Mouse (Mus musculus) gastrocnemius, postnatal 36 days (tissue): Measurements from ENCODE around the gene Crip2. TPM values are rescaled to one million over a fixed set of nuclear protein-coding genes. Genes with fewer than 3 reads are reported as not detected.

Experiments used
- DNase-seq, 2 experiments: peaks; one replicate each; pipeline ENCODE4 v3.0.0; 2022
- intact Hi-C: fragments of 180-260 bp; cut with DNase I; formaldehyde crosslinking; loops from one replicate; pipeline ENCODE4 v1.15.1; 2025
- total RNA-seq, 2 experiments: library from RNA; stranded (reverse); gene quantifications; 2 replicates each; pipeline ENCODE4 v1.2.3; 2021

Crip2 gene
- total RNA-seq, 2 experiments from 2014 or later: 30.9 to 39.3 TPM

DNA sequence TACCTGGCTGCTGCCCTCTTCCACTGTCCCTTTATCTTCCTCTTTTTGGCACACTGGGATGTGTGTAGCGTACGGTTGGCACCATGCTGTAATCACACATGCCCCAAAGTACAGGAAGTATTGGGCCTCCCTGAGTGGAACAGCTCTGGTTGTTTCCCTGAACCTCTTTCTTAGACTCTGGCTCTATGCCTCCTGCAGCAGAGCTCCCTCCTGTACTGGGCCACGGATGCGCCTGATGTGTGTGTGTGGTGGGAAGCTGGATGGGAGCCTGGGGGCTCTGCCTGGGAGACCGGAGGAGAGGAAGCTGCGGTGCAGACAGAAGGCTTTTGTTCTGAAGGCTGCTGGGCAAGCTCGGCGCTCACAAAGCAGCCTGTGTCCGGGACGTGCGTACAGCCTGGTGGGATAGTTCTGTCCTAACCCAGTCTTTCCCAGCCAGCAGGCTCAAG, 23.5 kb downstream of the Crip2 start:
- no peak for DNase-seq
- intact Hi-C loops: no loop called here

GRCm38 (mm10) chr12:113168031-113168536, 28.0 kb downstream of the Crip2 start:
- intact Hi-C loops: no loop called here
- no peak for DNase-seq

DNA sequence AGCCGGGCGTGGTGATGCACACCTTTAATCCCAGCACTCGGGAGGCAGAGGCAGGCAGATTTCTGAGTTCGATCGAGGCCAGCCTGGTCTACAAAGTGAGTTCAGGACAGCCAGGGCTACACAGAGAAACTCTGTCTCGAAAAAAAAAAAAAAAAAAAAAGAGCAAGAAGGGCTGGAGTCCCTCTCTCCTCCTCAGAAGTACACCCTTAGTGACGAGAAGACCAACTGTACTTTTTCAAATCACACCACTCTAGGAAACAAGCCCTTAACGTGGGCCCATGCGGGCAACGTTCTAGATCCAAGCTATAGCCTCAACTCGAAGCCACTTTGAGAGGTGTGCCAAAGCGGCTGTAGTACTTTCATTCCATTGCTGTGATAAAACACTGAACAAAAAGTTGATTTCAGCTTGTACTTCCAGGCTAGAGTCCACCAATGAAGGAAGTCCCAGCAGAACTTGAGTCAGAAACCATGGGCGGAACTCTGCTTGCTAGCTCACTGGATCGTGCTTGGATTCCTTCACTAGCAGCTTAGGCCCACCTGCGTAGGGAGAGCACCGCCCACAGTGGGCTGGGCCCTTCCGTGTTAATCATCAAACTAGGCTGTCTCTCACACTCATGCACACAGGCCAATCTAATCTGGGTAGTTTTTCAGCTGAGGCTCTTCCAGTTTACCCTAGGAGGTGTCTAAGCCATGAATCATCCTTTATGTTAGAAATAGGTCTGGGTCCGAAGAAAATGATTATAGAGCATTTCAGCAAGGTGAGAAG, 37.1 kb downstream of the Crip2 start:
- intact Hi-C loops: no loop called here
- no peak for DNase-seq

DNA sequence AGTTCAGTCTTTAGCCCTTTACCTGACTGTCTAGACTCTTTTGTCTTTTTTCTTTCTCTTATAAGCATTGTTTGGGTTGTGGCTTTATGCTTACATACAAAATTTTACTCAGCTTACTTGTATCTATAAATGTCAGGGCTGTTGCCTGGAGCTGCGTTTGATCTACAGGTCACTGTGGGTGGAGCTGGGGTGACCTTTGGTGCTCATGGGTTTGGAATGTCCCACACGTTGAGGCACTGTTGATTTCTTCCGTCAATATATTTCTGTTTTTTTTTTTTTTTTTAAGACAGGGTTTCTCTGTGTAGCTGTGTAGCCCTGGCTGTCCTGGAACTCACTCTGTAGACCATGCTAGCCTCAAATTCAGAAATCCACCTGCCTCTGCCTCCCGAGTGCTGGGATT, 41.0 kb downstream of the Crip2 start:
- DNase-seq: no peak
- intact Hi-C loops: no loop called here

- DNase-seq: no peak
- intact Hi-C loops: no loop called here
Observed at GRCm38 (mm10) chr12:113184945-113185344, 44.9 kb downstream of the Crip2 start.

DNA sequence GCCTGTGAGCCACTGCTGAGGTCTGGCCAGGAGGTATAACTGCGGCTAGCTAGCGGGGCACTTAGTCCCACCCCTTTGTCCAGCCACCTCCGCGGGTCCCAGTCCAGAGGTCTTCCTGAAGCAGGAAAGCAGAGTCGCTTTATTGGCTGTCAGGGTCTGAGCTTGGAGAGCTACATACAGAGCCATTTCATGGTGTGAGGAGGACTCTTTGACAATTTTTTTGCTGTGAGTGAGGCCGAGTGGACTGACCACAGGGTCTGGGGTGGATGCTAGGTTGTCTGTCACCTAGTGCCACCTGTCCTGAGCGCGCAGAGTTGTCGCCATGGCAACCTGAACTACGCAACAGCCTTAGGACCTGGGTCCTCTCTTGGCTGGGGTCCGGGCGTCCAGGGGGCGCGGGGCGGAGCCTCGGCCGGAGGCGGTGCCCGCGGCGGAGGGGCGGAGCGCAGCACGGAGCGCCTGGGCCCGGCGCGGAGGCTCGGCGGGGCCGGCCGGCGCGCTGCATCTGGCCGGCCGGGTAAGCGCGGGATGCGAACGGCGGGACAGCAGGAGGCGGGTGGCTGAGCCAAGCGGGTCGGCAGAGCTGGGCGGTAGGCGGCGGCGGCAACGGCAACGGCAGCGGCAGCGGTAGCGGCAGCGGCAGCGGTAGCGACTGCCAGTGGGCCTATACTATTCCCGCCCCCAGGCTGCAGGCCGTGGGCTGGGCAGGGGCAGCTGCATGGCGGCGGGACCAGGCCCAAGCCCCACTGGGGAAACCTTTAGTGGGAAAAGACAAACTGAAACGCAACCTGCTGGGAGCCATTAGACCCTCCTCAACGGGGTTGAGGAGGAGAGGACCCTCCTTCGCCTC, 45.6 kb downstream of the Crip2 start, which contains the start of gene Tmem121:
Gene Tmem121 (plus strand): TSS at position 489 of the 850 bp plus-strand sequence.
- intact Hi-C loops: no loop called here
- no peak for DNase-seq

DNA sequence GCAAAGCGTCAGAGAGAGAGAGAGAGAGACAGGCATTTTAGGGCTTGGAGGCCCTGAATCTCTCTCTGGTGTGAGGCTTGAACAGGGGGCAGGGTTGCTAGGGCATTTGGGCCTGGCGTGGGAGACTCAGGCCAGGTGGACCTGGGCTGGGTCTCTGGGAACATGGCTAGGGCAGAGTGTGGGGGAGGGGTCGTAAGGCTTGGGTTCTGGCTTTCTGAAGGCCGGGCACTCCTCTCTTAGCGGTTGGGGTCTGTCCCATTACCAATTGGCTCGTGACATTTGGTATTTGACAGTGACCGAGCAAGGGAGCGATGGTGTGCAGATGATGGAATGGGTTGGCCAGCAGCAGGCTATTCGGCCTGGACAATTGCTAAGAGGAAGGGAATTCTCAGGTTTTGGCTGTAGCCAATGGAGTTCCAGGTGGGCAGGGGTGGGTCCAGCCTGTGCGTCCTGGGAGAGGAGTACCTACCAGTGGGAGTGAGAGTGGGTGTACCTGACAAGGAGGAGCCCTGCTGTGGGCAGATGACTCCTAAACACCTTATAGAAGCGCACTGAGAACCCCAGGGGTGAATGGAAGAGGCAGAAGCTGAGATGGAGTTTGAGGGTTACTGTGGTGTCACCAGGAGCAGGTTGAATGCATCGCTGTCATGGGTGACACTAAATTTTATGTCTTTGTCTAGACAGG, 46.4 kb downstream of the Crip2 start:
- no peak for DNase-seq
- intact Hi-C loops: no loop called here

GRCm38 (mm10) chr12:113187011-113187375, 47.0 kb downstream of the Crip2 start:
- intact Hi-C loops: no loop called here
- DNase-seq: no peak

- DNase-seq: peak; percentile 54 to 63
- intact Hi-C loops: no loop called here
Observed at GRCm38 (mm10) chr12:113187584-113188295, 47.7 kb downstream of the Crip2 start.

DNA sequence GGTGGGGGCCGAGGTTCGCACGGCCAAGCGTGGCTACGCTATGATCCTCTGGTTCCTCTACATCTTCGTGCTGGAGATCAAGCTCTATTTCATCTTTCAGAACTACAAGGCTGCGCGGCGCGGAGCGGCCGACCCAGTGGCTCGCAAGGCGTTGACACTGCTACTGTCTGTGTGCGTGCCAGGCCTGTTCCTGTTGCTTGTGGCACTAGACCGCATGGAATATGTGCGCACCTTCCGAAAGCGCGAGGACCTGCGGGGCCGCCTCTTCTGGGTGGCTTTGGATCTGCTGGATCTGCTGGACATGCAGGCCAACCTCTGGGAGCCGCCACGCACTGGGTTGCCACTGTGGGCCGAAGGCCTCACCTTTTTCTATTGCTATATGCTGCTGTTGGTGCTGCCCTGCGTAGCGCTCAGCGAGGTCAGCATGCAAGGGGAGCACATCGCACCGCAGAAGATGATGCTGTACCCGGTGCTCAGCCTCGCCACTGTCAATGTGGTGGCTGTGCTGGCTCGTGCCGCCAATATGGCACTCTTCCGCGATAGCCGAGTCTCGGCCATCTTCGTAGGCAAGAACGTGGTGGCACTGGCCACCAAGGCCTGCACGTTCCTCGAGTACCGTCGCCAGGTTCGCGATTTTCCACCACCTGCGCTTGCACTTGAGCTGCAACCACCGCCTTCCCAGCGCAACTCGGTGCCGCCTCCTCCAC, 48.5 kb downstream of the Crip2 start:
- DNase-seq: no peak
- intact Hi-C loops: no loop called here

GRCm38 (mm10) chr12:113193423-113193822, 53.4 kb downstream of the Crip2 start:
- DNase-seq: no peak
- intact Hi-C loops: no loop called here

Other genes with a start within 250 kb of the Crip2 start
- 10 to 100 TPM; 18.0 to 19.6 TPM for gene Jag2, start 210.5 kb upstream of the Crip2 start, total RNA-seq
- 1 to 10 TPM; 7.5 to 8.2 TPM for gene Nudt14, start 198.1 kb upstream of the Crip2 start, total RNA-seq
- gene Btbd6, start 163.8 kb upstream of the Crip2 start, total RNA-seq: 10 to 100 TPM; 12.7 to 13.5 TPM
- 10 to 100 TPM; 16.8 to 20.9 TPM for gene Brf1, start 139.5 kb upstream of the Crip2 start, total RNA-seq
- 10 to 100 TPM; 34.9 to 36.6 TPM for gene Pacs2, start 125.7 kb upstream of the Crip2 start, total RNA-seq
- under 1 TPM; 0.22 to 0.31 TPM for gene Tex22, start 65.7 kb upstream of the Crip2 start, total RNA-seq
- 10 to 100 TPM; 32.3 to 36.1 TPM for gene Mta1, start 42.0 kb upstream of the Crip2 start, total RNA-seq
- gene Crip1, start 6.1 kb downstream of the Crip2 start, total RNA-seq: 10 to 100 TPM; 73.5 to 88.6 TPM
- under 1 TPM; 0.56 to 0.67 TPM for gene Tedc1, start 16.2 kb downstream of the Crip2 start, total RNA-seq
- under 1 TPM; 0.15 TPM for gene Tmem121, start 45.7 kb downstream of the Crip2 start, total RNA-seq